Mouse (Mus musculus) embryonic facial prominence, embryonic 11.5 days (tissue): ENCODE results near the gene Cd2bp2. TPM values are rescaled to one million over a fixed set of nuclear protein-coding genes. Genes with fewer than 3 reads are reported as not detected.
A peak's percentile ranks its signal among the peaks of the same experiment; 100 is the strongest.

ENCODE experiments used
- ATAC-seq: fragments of 200-750 bp; cut with Nextera tagmentation; replicated peaks from 2 replicates; pipeline ENCODE4 v1.8.0; 2017; ENCODE audit warnings: low read depth; ENCODE audit not compliant: insufficient number of reproducible peaks, low FRiP score, low TSS enrichment
- DNase-seq: peaks from one replicate; pipeline ENCODE4 v3.0.0-alpha.2; 2015; ENCODE audit warnings: low spot score
- H3K27ac ChIP-seq: fragments of 300-500 bp; sonication (generic); replicated peaks from 2 replicates; pipeline ENCODE4 v1.5.1; 2014; ENCODE audit warnings: mild to moderate bottlenecking, low read depth, low read length, control low read depth
- H3K27me3 ChIP-seq: fragments of 300-500 bp; sonication (generic); 2 replicates; pipeline ENCODE4 v1.6.1; 2014; ENCODE audit warnings: mild to moderate bottlenecking, low read length, moderate library complexity, mixed read lengths; ENCODE audit not compliant: control insufficient read depth, insufficient read depth
- H3K36me3 ChIP-seq: fragments of 300-500 bp; sonication (generic); replicated peaks from 2 replicates; pipeline ENCODE4 v1.6.1; 2014; ENCODE audit warnings: low read depth, mild to moderate bottlenecking, low read length, moderate library complexity, mixed read lengths; ENCODE audit not compliant: control insufficient read depth, insufficient read depth
- H3K4me1 ChIP-seq: fragments of 300-500 bp; sonication (generic); 2 replicates; pipeline ENCODE4 v1.6.1; 2014; ENCODE audit warnings: low read length, mixed read lengths; ENCODE audit not compliant: control insufficient read depth, insufficient read depth
- H3K4me2 ChIP-seq: fragments of 300-500 bp; sonication (generic); 2 replicates; pipeline ENCODE4 v1.6.1; 2014; ENCODE audit warnings: low read depth, mild to moderate bottlenecking, control low read depth, low read length, moderate library complexity
- H3K4me3 ChIP-seq: fragments of 300-500 bp; sonication (generic); 2 replicates; pipeline ENCODE4 v1.5.1; 2014; ENCODE audit warnings: low read depth, low read length, control low read depth
- H3K9ac ChIP-seq: fragments of 300-500 bp; sonication (generic); replicated peaks from 2 replicates; pipeline ENCODE4 v1.6.1; 2014; ENCODE audit warnings: mild to moderate bottlenecking, control low read depth, low read length
- H3K9me3 ChIP-seq: fragments of 300-500 bp; sonication (generic); replicated peaks from 2 replicates; pipeline ENCODE4 v1.6.1; 2016; ENCODE audit warnings: mild to moderate bottlenecking, low read length, inconsistent platforms, mixed read lengths; ENCODE audit not compliant: control insufficient read depth
- WGBS: fragments of 180-500 bp; shearing (Covaris S2); extraction: QIAGEN DNeasy Blood & Tissue Kit; methylation state at CpG from one replicate; pipeline ENCODE4 v1.1.7; 2014; 5-methylcytosine and 5-hydroxymethylcytosine counted together
- polyA plus RNA-seq: library from polyadenylated mRNA; unstranded; fragments of >200 nt; fragmentation: Nextera tagmentation; extraction: Ambion mirVana; gene quantifications from 2 replicates; pipeline ENCODE4 v1.2.1, GENCODE M21; 2014

Cd2bp2 gene
- polyA plus RNA-seq, 1 experiment from 2014 or later: 74.0 TPM

- Histone ChIP-seq H3K4me2 (no peak overlapping the region), H3K4me3 (no peak overlapping the region), H3K9ac (no peak overlapping the region; the same call in 1 of the 2 replicates), H3K4me1 (no peaks in the 10 kb centered on the region; the same call in 1 of the 2 replicates), H3K27ac (no peak overlapping the region), H3K36me3 (no peaks in the 10 kb centered on the region; the same call in 1 of the 2 replicates), H3K27me3 (no peaks in the 10 kb centered on the region; the same call in 1 of the 2 replicates), H3K9me3 (no peaks in the 10 kb centered on the region)
- 86% methylated on average over 5 of the region's 5 CpGs for WGBS
- no peak for ATAC-seq
- no peak for DNase-seq
Observed at GRCm38 (mm10) chr7:127209851-127210250, 14.0 kb upstream of the Cd2bp2 start.

GRCm38 (mm10) chr7:127208553-127209438, 12.9 kb upstream of the Cd2bp2 start, which contains the start of gene Mylpf:
Mylpf (plus strand) TSS chr7:127208890.
- Histone ChIP-seq H3K4me2 (peak within 1 kb of the TSS; percentile 89), H3K9ac (peak within 1 kb of the TSS; percentile 89), H3K27ac (peak within 1 kb of the TSS; percentile 71), H3K4me3 (peak within 1 kb of the TSS; percentile 92), H3K27me3 (no peaks in the 10 kb centered on the region), H3K4me1 (no peaks in the 10 kb centered on the region; the same call in 1 of the 2 replicates), H3K36me3 (no peaks in the 10 kb centered on the region; the same call in 1 of the 2 replicates), H3K9me3 (no peaks in the 10 kb centered on the region)
- WGBS: under 1% methylated on average over 42 of the region's 44 CpGs
- DNase-seq (peak; percentile 94), ATAC-seq (peak; percentile 94)

- Histone ChIP-seq H3K4me1 (no peaks in the 10 kb centered on the region; the same call in 1 of the 2 replicates), H3K27me3 (no peaks in the 10 kb centered on the region), H3K9me3 (no peaks in the 10 kb centered on the region), H3K4me2 (peak within 1 kb of the TSS; percentile 89), H3K36me3 (no peaks in the 10 kb centered on the region; the same call in 1 of the 2 replicates), H3K9ac (peak within 1 kb of the TSS; percentile 89), H3K4me3 (peak within 1 kb of the TSS; percentile 92), H3K27ac (peak within 1 kb of the TSS; percentile 71)
- 0% methylated on average over 7 of the region's 44 CpGs for WGBS
- ATAC-seq (0 out of 2 replicates have a peak, but pooled peaks have one; percentile 0), DNase-seq (no peak)
Observed at GRCm38 (mm10) chr7:127208295-127208552, 12.4 kb upstream of the Cd2bp2 start, which contains the start of gene Tbc1d10b. Tbc1d10b (minus strand) TSS chr7:127208468.

- Histone ChIP-seq H3K27me3 (no peaks in the 10 kb centered on the region), H3K9me3 (no peaks in the 10 kb centered on the region), H3K27ac (peak overlapping the region; percentile 71), H3K36me3 (no peaks in the 10 kb centered on the region; the same call in 1 of the 2 replicates), H3K9ac (peak overlapping the region; percentile 89), H3K4me1 (no peaks in the 10 kb centered on the region; the same call in 1 of the 2 replicates), H3K4me2 (peak overlapping the region; percentile 89), H3K4me3 (peak overlapping the region; percentile 92)
- DNase-seq: peak; percentile 30
- ATAC-seq: peak; percentile 22; the same call in 1 of the 2 replicates
- under 1% methylated on average over 45 of the region's 53 CpGs for WGBS
Observed at GRCm38 (mm10) chr7:127207374-127208294, 11.8 kb upstream of the Cd2bp2 start.

GRCm38 (mm10) chr7:127206606-127207005, 10.8 kb upstream of the Cd2bp2 start:
- H3K9me3 ChIP-seq: no peaks in the 10 kb centered on the region

GRCm38 (mm10) chr7:127196484-127196883, 634 bp upstream of the Cd2bp2 start:
- peak overlapping the region; percentile 69 for H3K4me3 ChIP-seq
- ATAC-seq: no peak
- H3K9ac ChIP-seq: peak overlapping the region; percentile 76
- WGBS: 63% methylated on average over 11 of the region's 11 CpGs
- peak overlapping the region; percentile 72 for H3K4me2 ChIP-seq
- no peak for DNase-seq
- peaks cover 11% of the 10 kb centered on the region for H3K36me3 ChIP-seq
- H3K27ac ChIP-seq: peak overlapping the region; percentile 82
- no peaks in the 10 kb centered on the region; the same call in 1 of the 2 replicates for H3K4me1 ChIP-seq
- no peaks in the 10 kb centered on the region for H3K9me3 ChIP-seq
- H3K27me3 ChIP-seq: no peaks in the 10 kb centered on the region

More at GRCm38 (mm10) chr7:127206606-127207005, 10.8 kb upstream of the Cd2bp2 start:
- H3K27ac ChIP-seq: no peak overlapping the region
- 48% methylated on average over 2 of the region's 2 CpGs for WGBS
- H3K9ac ChIP-seq: peak overlapping the region; percentile 89
- no peaks in the 10 kb centered on the region; the same call in 1 of the 2 replicates for H3K4me1 ChIP-seq
- H3K27me3 ChIP-seq: no peaks in the 10 kb centered on the region
- no peaks in the 10 kb centered on the region; the same call in 1 of the 2 replicates for H3K36me3 ChIP-seq
- no peak for DNase-seq
- peak overlapping the region; percentile 92 for H3K4me3 ChIP-seq
- ATAC-seq: no peak
- H3K4me2 ChIP-seq: peak overlapping the region; percentile 89

- WGBS: 78% methylated on average over 7 of the region's 7 CpGs
- DNase-seq (no peak), ATAC-seq (no peak)
- Histone ChIP-seq H3K27me3 (no peaks in the 10 kb centered on the region), H3K9me3 (no peaks in the 10 kb centered on the region), H3K4me3 (peak overlapping the region; percentile 69), H3K4me1 (no peaks in the 10 kb centered on the region; the same call in 1 of the 2 replicates), H3K36me3 (peaks cover 11% of the 10 kb centered on the region), H3K4me2 (peak overlapping the region; percentile 67), H3K9ac (peak overlapping the region; percentile 82), H3K27ac (no peak overlapping the region)
Observed at GRCm38 (mm10) chr7:127194633-127195029, 1.2 kb downstream of the Cd2bp2 start.
